Mouse (Mus musculus) erythroblast, embryonic 14.5 days (primary cell): ENCODE measurements around the gene Zfp275. TPM values are rescaled to one million over a fixed set of nuclear protein-coding genes. Genes with fewer than 3 reads are reported as not detected.
A peak's percentile ranks its signal among the peaks of the same experiment; 100 is the strongest.
"Not testable (repeated sequence)": the region's sequence is repeated elsewhere in the genome, so short reads cannot be mapped to it uniquely, and the experiment has no call there.

Experiments
- H3K27me3 ChIP-seq: 2 replicates; pipeline ENCODE4 v1.6.1; 2012; ENCODE audit warnings: inconsistent platforms; ENCODE audit not compliant: control insufficient read depth
- H3K36me3 ChIP-seq: 2 replicates; pipeline ENCODE4 v1.6.1; 2012; ENCODE audit warnings: mild to moderate bottlenecking, inconsistent platforms; ENCODE audit not compliant: control insufficient read depth
- H3K4me1 ChIP-seq: 2 replicates; pipeline ENCODE4 v1.6.1; 2012; ENCODE audit warnings: inconsistent platforms; ENCODE audit not compliant: control insufficient read depth
- H3K4me3 ChIP-seq: replicated peaks from 2 replicates; pipeline ENCODE3; 2012; ENCODE audit warnings: moderate library complexity, mild to moderate bottlenecking, inconsistent platforms
- H3K9me3 ChIP-seq: 2 replicates; pipeline ENCODE4 v1.6.1; 2012; ENCODE audit warnings: low read length, inconsistent platforms, mixed read lengths; ENCODE audit not compliant: control insufficient read depth
- GATA1 ChIP-seq: IDR thresholded peaks from 2 replicates; pipeline ENCODE4 v1.6.1; 2012; ENCODE audit warnings: low read length, inconsistent platforms, mixed read lengths
- TAL1 ChIP-seq: IDR thresholded peaks from 3 replicates; pipeline ENCODE4 v1.6.1; 2012; ENCODE audit warnings: low read length, inconsistent platforms, mixed read lengths
- polyA plus RNA-seq: library from polyadenylated mRNA; stranded (reverse); fragments of >175 nt; gene quantifications from 2 replicates; pipeline ENCODE4 v1.2.3, GENCODE M21; 2012

Gene Zfp275
- polyA plus RNA-seq, 1 experiment, result 0.02 TPM

GRCm38 (mm10) chrX:73342941-73343735 lies 717 bp downstream of the Zfp275 start:
- H3K4me3 ChIP-seq, result peak overlapping the region; percentile 69
- H3K9me3 ChIP-seq, result peaks cover 3% of the 10 kb centered on the region; the same call in 1 of the 2 replicates
- peaks cover 4% of the 10 kb centered on the region for H3K27me3 ChIP-seq
- H3K4me1 ChIP-seq, result peaks cover 15% of the 10 kb centered on the region
- H3K36me3 ChIP-seq, result no peaks in the 10 kb centered on the region
- no peak for TF ChIP-seq GATA1
- no peak for TF ChIP-seq TAL1

- no peak overlapping the region for H3K4me3 ChIP-seq
- TF ChIP-seq TAL1 (no peak), GATA1 (no peak)
These were observed 1.4 kb downstream of the Zfp275 start for GRCm38 (mm10) chrX:73343802-73344201.

GRCm38 (mm10) chrX:73344346-73344745 lies 1.9 kb downstream of the Zfp275 start:
- H3K36me3 ChIP-seq, result no peaks in the 10 kb centered on the region
- H3K9me3 ChIP-seq, result peaks cover 3% of the 10 kb centered on the region; the same call in 1 of the 2 replicates
- peaks cover 15% of the 10 kb centered on the region for H3K4me1 ChIP-seq
- TF ChIP-seq TAL1 (no peak), GATA1 (no peak)
- peaks cover 4% of the 10 kb centered on the region for H3K27me3 ChIP-seq
- H3K4me3 ChIP-seq, result no peak overlapping the region

More at GRCm38 (mm10) chrX:73343802-73344201, 1.4 kb downstream of the Zfp275 start:
- H3K9me3 ChIP-seq, result peaks cover 3% of the 10 kb centered on the region; the same call in 1 of the 2 replicates
- H3K36me3 ChIP-seq, result no peaks in the 10 kb centered on the region
- H3K4me1 ChIP-seq, result peaks cover 15% of the 10 kb centered on the region
- peaks cover 4% of the 10 kb centered on the region for H3K27me3 ChIP-seq

GRCm38 (mm10) chrX:73356163-73356562 lies 13.7 kb downstream of the Zfp275 start:
- Histone ChIP-seq H3K4me1 (no peaks in the 10 kb centered on the region), H3K27me3 (peaks cover 3% of the 10 kb centered on the region; the same call in 1 of the 2 replicates), H3K4me3 (no peak overlapping the region), H3K9me3 (peaks cover 9% of the 10 kb centered on the region), H3K36me3 (peaks cover 28% of the 10 kb centered on the region)
- no peak for TF ChIP-seq TAL1
- TF ChIP-seq GATA1, result no peak

GRCm38 (mm10) chrX:73356719-73357118 lies 14.3 kb downstream of the Zfp275 start:
- Histone ChIP-seq H3K4me3 (no peak overlapping the region), H3K27me3 (peaks cover 3% of the 10 kb centered on the region; the same call in 1 of the 2 replicates), H3K36me3 (peaks cover 28% of the 10 kb centered on the region), H3K4me1 (no peaks in the 10 kb centered on the region), H3K9me3 (peaks cover 9% of the 10 kb centered on the region)
- TF ChIP-seq GATA1 (no peak), TAL1 (no peak)

GRCm38 (mm10) chrX:73363291-73363690 lies 20.9 kb downstream of the Zfp275 start:
- no peaks in the 10 kb centered on the region for H3K4me1 ChIP-seq
- no peaks in the 10 kb centered on the region for H3K27me3 ChIP-seq
- no peaks in the 10 kb centered on the region for H3K36me3 ChIP-seq
- no peak for TF ChIP-seq TAL1
- no peak for TF ChIP-seq GATA1
- no peaks in the 10 kb centered on the region for H3K9me3 ChIP-seq
- H3K4me3 ChIP-seq, result no peak overlapping the region

- Histone ChIP-seq H3K36me3 (no peaks in the 10 kb centered on the region), H3K4me1 (no peaks in the 10 kb centered on the region), H3K27me3 (no peaks in the 10 kb centered on the region), H3K4me3 (no peak overlapping the region), H3K9me3 (no peaks in the 10 kb centered on the region)
- no peak for TF ChIP-seq TAL1
- TF ChIP-seq GATA1, result no peak
These were observed 42.0 kb downstream of the Zfp275 start for GRCm38 (mm10) chrX:73384419-73384818.

- Histone ChIP-seq H3K27me3 (no peaks in the 10 kb centered on the region), H3K4me1 (no peaks in the 10 kb centered on the region), H3K4me3 (no peak overlapping the region), H3K36me3 (no peaks in the 10 kb centered on the region), H3K9me3 (no peaks in the 10 kb centered on the region)
- TF ChIP-seq GATA1 (no peak), TAL1 (no peak)
These were observed 42.5 kb downstream of the Zfp275 start for GRCm38 (mm10) chrX:73384924-73385323.

GRCm38 (mm10) chrX:73391481-73391880 lies 49.1 kb downstream of the Zfp275 start:
- H3K27me3 ChIP-seq, result peaks cover 2% of the 10 kb centered on the region
- TF ChIP-seq TAL1 (no peak), GATA1 (no peak)
- no peak overlapping the region for H3K4me3 ChIP-seq
- no peaks in the 10 kb centered on the region for H3K9me3 ChIP-seq
- no peaks in the 10 kb centered on the region for H3K36me3 ChIP-seq
- no peaks in the 10 kb centered on the region for H3K4me1 ChIP-seq

GRCm38 (mm10) chrX:73396446-73396845 lies 54.0 kb downstream of the Zfp275 start:
- Histone ChIP-seq H3K4me3 (no peak overlapping the region), H3K27me3 (peaks cover 4% of the 10 kb centered on the region), H3K9me3 (peaks cover 6% of the 10 kb centered on the region), H3K4me1 (no peaks in the 10 kb centered on the region), H3K36me3 (no peaks in the 10 kb centered on the region)
- TF ChIP-seq GATA1 (no peak), TAL1 (no peak)

GRCm38 (mm10) chrX:73398636-73399035 lies 56.2 kb downstream of the Zfp275 start, which contains the start of gene Gm18336:
TSS of gene Gm18336 (minus strand) at chrX:73398736.
- H3K9me3 ChIP-seq, H3K4me1 ChIP-seq, H3K27me3 ChIP-seq, H3K4me3 ChIP-seq, H3K36me3 ChIP-seq: not testable (repeated sequence)
